Mouse (Mus musculus): ENCODE data around the gene Tnnt2. TPM values are rescaled to one million over a fixed set of nuclear protein-coding genes. Genes with fewer than 3 reads are reported as not detected.

The Tnnt2 gene
- polyA plus RNA-seq, 1 experiment from 2014 or later = 0.26 TPM

DNA sequence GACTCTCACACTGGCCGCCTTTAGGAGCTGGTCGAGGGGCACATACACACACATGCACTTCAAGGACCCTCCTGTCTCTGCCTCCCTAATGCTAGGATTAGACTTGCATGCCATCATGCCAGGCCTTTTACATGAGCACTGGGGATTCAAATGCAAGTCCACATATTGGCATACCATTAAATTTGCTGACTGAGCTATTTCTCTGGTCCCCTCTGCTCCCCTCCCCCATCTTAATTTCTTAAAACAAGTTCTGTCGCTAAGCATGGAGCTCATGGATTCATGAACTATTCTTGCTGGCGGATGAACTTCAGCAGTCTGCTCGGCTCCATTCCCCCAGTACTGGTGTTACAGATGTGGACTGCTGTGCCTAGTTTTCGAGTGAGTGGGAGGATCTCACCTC is 56.6 kb downstream of the Tnnt2 start:
- H3K9ac ChIP-seq (replicated peaks) = no peak overlapping the region
- no peaks in the 10 kb centered on the region for H3K4me1 ChIP-seq (replicated peaks)
- H3K27ac ChIP-seq = no peak overlapping the region
- H3K27me3 ChIP-seq = no peaks in the 10 kb centered on the region
- no peaks in the 10 kb centered on the region for H3K9me3 ChIP-seq
- no peak overlapping the region for H3K4me3 ChIP-seq (replicated peaks)
- no peaks in the 10 kb centered on the region for H3K36me3 ChIP-seq
- 89% methylated on average over 6 of the region's 6 CpGs for WGBS
- H3K4me2 ChIP-seq (replicated peaks) = no peak overlapping the region
- ATAC-seq = no peak

DNA sequence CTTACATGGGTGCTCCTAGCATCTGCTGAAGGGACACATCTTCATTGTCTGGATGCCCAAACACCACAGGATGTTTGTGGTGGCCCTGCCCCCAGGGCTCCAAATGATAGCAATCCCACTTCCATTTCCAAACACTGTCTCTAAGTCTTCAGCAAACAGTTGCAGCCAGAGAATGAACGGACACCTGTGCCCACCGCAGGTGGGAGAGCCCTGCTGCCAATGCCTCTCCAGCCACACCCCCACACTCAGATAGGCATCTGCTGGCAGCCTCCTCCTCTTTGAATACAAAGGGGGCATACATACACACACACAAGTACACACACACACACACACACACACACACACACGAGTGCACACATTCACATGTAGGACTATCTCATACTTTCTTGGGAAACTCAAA is 57.2 kb downstream of the Tnnt2 start:
- H3K4me3 ChIP-seq (replicated peaks) = no peak overlapping the region
- ATAC-seq = no peak
- H3K9me3 ChIP-seq = no peaks in the 10 kb centered on the region
- no peak overlapping the region for H3K27ac ChIP-seq
- H3K4me2 ChIP-seq (replicated peaks) = no peak overlapping the region
- no peaks in the 10 kb centered on the region for H3K36me3 ChIP-seq
- no peaks in the 10 kb centered on the region for H3K27me3 ChIP-seq
- 87% methylated on average over 3 of the region's 3 CpGs for WGBS
- H3K9ac ChIP-seq (replicated peaks) = no peak overlapping the region
- H3K4me1 ChIP-seq (replicated peaks) = no peaks in the 10 kb centered on the region

DNA sequence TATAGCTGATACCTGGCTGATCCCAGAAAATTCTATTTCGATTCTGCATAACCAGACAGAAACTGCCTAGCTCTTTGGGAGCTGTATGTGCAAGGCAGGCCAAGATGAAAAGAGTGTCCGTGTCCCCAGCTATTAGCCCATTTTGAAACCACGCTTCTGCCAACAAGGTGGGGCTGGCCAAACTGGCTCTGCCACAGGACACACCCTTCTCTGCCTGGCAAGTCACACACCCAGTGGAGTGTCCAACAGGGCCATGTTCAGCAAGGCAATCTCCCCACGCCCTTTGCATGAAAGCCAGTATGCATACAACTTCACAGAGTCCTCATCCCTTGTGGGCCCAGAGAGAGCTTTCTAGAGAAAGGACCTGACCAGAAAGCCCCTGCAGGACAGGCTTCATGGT is 59.2 kb downstream of the Tnnt2 start:
- H3K27me3 ChIP-seq = no peaks in the 10 kb centered on the region
- H3K27ac ChIP-seq = no peak overlapping the region
- no peak for ATAC-seq
- no peaks in the 10 kb centered on the region for H3K4me1 ChIP-seq (replicated peaks)
- no peak overlapping the region for H3K4me2 ChIP-seq (replicated peaks)
- H3K36me3 ChIP-seq = no peaks in the 10 kb centered on the region
- no peak overlapping the region for H3K4me3 ChIP-seq (replicated peaks)
- no peaks in the 10 kb centered on the region for H3K9me3 ChIP-seq
- H3K9ac ChIP-seq (replicated peaks) = no peak overlapping the region
- WGBS = 92% methylated on average over 4 of the region's 4 CpGs

DNA sequence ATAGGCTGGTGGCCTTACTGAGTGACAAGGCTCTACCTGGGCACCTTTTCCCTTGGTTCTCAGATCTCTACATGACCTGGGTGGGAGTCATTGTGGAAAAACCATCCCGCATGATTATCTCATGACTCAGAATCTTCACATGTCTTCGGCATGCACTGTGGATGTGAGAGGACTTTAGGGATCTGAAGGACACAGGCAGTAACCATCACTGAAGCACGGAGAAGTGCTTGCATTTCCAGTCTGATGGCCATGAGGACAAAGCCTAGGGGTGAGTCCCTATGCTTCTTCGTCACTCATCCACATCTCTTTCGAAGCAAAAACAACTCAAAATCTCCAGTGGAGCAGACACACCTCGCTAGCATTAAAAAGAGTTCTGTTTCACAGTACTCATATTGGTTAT is 63.1 kb downstream of the Tnnt2 start:
- Histone ChIP-seq H3K9ac (replicated peaks) (no peak overlapping the region), H3K4me2 (replicated peaks) (no peak overlapping the region), H3K4me3 (replicated peaks) (no peak overlapping the region), H3K9me3 (no peaks in the 10 kb centered on the region), H3K27me3 (no peaks in the 10 kb centered on the region), H3K36me3 (no peaks in the 10 kb centered on the region), H3K4me1 (replicated peaks) (no peaks in the 10 kb centered on the region), H3K27ac (no peak overlapping the region)
- WGBS = 89% methylated on average over 6 of the region's 6 CpGs
- ATAC-seq = no peak

DNA sequence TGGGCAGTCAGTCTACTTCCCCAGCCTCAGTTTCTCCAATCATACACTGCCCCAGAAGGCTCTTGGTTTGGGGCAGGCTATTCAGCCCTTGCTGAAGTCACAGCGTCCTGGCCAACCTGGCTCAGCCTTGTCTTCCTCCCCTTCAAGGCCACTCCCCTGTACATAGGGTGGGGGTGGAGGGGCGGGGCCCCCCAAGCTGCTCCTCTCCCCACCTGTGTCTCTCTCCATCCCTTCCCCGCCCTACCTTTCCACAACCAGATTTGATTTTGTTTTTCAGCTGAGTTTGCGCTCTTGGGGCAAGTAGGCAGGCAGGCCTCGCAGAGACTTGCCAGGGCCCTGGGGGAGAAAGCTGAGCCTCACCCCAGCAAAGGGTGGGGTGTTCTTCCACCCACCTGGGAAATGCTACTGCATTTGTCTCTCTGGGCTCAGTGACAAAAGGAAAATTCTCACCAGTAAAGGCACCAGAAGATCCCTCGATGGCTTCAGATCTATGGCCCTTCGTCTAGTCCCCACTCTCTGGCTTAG is 63.9 kb downstream of the Tnnt2 start:
- Histone ChIP-seq H3K9me3 (no peaks in the 10 kb centered on the region), H3K4me1 (replicated peaks) (no peaks in the 10 kb centered on the region), H3K4me3 (replicated peaks) (no peak overlapping the region), H3K36me3 (no peaks in the 10 kb centered on the region), H3K27me3 (no peaks in the 10 kb centered on the region), H3K4me2 (replicated peaks) (no peak overlapping the region), H3K9ac (replicated peaks) (no peak overlapping the region), H3K27ac (no peak overlapping the region)
- WGBS = 73% methylated on average over 7 of the region's 7 CpGs
- ATAC-seq = no peak

Other genes starting within 250 kb of the Tnnt2 start
- 38.0 and 38.1 TPM in 2 replicates for gene Nav1, start 229.1 kb upstream of the Tnnt2 start, polyA plus RNA-seq (2015; fragmentation: Nextera tagmentation; extraction: Ambion mirVana)
- 13.9 and 16.0 TPM in 2 replicates for gene Csrp1, start 116.3 kb upstream of the Tnnt2 start, polyA plus RNA-seq (2015; fragmentation: Nextera tagmentation; extraction: Ambion mirVana)
- gene Phlda3, start 70.2 kb upstream of the Tnnt2 start, polyA plus RNA-seq (2015; fragmentation: Nextera tagmentation; extraction: Ambion mirVana) = 12.5 and 14.8 TPM in 2 replicates
- gene Tnni1, start 56.9 kb upstream of the Tnnt2 start, polyA plus RNA-seq (2015; fragmentation: Nextera tagmentation; extraction: Ambion mirVana) = 0.20 and 0.34 TPM in 2 replicates
- 0.36 and 0.37 TPM in 2 replicates for gene Lad1, start 17.8 kb upstream of the Tnnt2 start, polyA plus RNA-seq (2015; fragmentation: Nextera tagmentation; extraction: Ambion mirVana)
- not detected in 2 replicates for gene Pkp1, start 82.9 kb downstream of the Tnnt2 start, polyA plus RNA-seq (2015; fragmentation: Nextera tagmentation; extraction: Ambion mirVana)
- not detected in 2 replicates for gene Igfn1, start 170.0 kb downstream of the Tnnt2 start, polyA plus RNA-seq (2015; fragmentation: Nextera tagmentation; extraction: Ambion mirVana)
- 144 and 146 TPM in 2 replicates for gene Tmem9, start 171.8 kb downstream of the Tnnt2 start, polyA plus RNA-seq (2015; fragmentation: Nextera tagmentation; extraction: Ambion mirVana)
- gene Ascl5, start 214.4 kb downstream of the Tnnt2 start, polyA plus RNA-seq (2015; fragmentation: Nextera tagmentation; extraction: Ambion mirVana) = not detected in 2 replicates
- 0.22 TPM in 1 of 2 replicates, not detected in the other for gene Cacna1s, start 216.4 kb downstream of the Tnnt2 start, polyA plus RNA-seq (2015; fragmentation: Nextera tagmentation; extraction: Ambion mirVana)

Data from midbrain, embryonic 13.5 days (tissue).